Mouse (Mus musculus) embryo, embryonic 11.5 days (tissue): ENCODE measurements at regions not wholly inside any gene's neighbourhood (a gene's known extent, or its start where the extent isn't known, plus 50 kb on each side); places are given as distances from the start of the nearest gene placed in this dataset.
A peak's percentile ranks its signal among the peaks of the same experiment; 100 is the strongest.

Experiments used
- DNase-seq: peaks from one replicate; pipeline ENCODE4 v3.0.0-alpha.2; 2012; ENCODE audit warnings: low read depth, low spot score

DNA sequence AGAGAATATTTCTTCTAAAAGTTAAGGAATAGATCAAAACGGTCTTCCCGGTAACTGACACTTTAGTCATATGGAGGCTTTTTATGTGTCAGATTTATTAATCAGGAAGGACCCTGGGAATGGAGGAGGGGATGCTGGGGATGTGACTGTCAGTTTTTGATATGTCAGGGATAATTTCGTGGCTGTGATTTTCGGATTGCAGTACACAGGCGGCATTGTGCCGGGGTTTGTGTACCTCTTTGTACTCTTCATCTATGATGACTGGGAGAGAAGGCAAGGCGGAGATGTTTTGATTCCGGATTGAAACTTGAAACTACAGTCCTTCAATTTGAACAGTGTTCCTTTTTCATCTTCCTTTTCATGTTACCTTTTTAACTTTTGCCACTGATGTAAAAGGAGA is 344.2 kb downstream of the Mdfic start:
- no peak for DNase-seq

DNA sequence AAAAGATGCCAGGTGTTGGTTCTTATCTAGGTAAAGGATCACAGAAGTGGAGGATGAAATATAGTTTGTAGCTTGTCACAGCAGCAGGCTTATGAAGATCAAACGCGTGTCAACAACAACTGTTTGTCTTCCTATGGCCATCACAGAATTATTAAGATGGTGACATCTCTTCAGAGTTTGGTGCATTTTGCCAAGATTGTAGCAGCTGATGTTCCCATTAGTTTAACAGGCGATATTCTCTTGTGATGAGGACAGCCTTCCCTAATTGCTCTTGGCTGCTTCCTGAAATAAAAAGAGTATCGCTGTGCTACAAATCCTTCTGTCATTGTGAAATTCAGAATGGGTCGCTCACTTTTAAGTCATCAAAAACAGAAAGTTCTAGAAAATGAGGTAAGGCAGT is 344.7 kb downstream of the Mdfic start:
- DNase-seq: no peak

DNA sequence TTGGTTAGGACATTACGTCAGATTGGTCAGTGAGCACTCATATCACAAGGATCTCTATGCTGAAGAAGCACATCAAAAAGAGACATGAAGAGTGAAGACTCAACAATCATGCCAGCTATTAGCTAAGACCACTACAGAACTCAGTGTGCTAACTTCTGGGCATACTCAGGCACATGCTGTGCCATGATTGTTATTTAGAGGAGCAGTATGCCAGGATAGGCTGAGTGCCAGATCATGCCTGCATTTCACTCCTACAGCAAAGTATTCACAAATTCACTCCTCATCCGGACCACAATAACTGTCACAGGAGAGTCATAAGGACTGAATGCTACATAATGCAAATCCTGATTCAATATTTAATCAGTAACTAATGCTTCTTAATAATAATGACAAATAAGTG is 355.8 kb downstream of the Mdfic start:
- no peak for DNase-seq

DNA sequence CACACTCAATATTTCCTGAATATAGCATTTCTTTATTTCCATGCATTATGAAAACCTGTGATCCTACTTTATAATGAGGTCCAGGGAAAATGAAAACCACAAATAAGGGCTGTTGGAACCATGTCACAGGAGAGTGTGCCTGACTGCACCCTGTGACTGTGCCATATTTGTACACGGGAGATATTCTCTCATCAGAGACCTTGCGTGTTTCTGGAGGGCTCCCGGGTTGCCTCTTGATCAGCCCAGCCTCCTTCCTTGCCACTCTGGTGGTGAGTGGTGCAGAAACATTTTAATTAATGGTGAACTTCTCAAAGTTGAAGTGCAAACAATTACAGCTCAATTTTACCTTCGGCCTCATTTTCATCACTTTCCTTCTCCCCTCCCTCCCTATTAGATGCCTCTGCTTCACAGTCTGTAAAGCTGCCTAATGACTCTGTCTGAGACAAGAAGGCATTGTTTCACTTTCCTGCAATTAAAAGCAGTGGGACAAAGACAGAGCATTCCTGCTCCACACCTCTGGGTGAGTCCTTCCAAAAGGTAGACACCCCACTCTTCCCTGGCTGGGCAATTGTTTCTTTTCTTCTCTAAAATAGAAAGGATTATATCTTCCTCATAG is 356.8 kb downstream of the Mdfic start:
- DNase-seq: no peak

DNA sequence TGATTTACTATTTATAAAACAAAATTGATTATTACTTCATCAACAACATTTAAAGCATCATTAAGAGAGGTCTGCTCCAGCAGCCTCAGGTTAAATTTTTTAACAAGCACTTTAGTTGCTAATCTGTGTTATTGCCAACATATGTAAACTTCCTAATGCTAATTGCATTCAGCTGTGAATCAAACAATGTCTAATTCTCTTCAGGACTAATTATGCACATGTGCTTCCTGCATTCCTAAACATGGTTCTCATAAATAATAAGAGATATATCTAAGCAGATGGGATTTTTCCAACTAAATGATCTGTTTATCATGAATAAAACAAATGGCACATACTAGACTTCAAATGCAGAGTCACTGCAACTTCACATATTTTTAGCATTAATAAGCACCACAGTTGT is 357.5 kb downstream of the Mdfic start:
- no peak for DNase-seq

DNA sequence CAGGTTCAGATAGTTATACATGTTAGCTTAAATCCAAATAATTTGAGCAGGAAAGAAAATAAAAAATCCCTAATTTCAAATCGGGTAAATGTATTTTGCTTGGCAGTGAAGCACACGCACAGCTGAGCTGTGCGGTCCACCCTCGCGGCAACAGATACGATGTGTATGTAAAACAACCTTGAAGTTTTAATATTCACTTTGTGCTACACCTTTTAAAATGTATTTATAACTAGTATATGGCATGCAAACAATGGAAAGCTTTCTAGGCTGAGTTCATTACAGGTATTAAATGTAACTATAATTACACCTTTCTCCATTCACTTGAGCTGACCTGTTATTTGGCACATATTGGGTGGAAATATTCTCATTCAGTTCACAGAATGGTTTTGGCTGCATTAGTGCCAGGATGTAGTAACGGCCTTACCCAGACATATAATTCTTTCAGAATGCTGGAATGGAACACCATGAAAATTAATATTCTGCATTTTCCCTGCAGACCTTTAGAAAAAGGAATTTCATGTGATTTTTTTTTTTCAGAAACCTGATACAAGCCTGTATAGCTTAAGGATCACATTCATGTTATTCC is 366.6 kb downstream of the Mdfic start:
- no peak for DNase-seq

DNA sequence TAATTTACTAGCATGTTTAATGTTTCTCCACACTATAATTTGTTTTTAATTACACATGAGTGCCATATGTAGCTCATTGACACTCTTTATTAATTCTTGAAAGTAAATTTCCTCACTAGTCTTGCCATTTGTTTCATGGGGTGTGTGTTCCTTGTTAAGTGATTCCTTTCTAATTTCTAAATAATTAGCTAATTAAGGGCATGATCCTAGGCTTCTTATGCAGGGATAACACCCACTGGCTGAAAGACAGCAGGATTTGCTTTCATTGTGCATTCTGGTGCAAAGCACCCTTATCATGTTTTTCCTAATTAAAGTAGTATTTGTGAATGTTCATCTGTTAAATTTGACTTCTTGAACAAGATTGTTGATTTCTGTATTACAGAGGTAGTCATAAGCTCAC is 378.3 kb downstream of the Mdfic start:
- DNase-seq: no peak

DNA sequence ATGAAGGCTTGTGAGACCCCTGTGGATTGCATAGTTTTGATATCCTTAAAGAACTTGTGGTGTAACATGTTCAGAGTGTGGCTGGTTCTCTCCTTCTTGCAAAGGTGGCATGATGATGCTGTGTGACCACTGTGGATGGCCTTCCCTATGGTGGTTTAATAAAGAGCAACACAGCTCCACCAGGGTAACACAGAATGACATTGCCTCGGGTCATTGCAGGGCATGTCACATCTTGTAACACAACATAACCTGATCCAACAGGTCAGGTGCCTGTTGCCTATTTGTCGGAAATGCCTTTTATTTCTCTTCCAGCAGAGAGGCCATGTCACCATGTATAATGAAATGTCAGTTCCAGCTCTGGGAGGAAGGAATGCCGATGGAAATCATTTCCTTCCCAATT is 420.5 kb downstream of the Mdfic start:
- no peak for DNase-seq

DNA sequence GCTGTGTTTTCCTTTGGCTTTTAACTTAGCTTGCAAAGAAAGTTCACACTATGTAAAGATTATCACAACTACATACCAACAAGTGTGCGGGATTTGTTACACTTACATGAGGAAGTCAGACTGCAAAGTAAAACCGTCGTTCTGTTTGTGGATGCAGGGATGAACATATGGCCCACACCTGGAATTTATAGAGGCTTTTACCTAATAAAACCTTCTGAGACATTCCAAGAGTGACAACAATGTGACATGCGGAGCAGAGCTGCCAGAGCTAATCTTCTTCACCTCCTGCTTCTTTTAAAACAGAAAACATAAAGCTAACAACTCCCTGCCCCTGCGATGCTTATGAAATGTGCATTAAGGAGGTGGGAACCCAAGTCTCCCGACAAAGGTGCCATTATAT is 424.1 kb downstream of the Mdfic start:
- no peak for DNase-seq

DNA sequence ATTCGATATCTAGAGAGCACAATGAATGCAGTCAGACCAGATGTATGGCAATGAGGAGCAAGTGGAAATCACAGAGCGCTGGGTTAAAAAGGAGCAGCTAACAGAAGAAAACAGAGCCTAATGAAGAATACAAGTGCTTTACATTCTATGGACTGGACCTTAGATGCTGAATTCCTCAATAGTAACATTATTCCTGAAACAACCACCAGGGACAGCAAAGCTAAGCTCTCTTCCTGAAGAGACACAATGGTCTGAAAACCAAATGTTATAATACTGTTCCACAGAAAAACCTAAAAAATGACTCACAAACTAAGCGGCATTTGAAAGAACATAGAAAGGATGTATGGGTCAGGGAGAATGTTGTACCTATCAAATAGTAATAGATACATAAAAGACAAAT is 430.1 kb downstream of the Mdfic start:
- no peak for DNase-seq

DNA sequence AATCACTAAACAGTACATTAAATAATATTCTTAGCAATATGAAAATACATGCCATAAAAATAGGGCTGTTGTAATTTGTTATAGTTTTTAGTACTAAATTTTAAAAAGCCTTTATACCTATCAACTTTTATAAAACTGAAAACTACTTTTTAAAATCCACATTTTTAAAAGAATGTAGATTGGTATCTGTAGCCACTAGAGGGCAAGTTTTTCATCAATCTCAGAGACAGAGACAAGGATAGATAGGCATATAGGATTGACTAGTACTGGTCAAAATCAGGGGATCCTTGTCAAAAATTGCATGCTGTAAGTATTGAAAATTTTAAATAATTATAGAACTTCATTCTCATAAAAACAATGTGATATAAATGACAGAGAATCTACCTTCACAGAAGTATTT is 431.0 kb downstream of the Mdfic start:
- no peak for DNase-seq

DNA sequence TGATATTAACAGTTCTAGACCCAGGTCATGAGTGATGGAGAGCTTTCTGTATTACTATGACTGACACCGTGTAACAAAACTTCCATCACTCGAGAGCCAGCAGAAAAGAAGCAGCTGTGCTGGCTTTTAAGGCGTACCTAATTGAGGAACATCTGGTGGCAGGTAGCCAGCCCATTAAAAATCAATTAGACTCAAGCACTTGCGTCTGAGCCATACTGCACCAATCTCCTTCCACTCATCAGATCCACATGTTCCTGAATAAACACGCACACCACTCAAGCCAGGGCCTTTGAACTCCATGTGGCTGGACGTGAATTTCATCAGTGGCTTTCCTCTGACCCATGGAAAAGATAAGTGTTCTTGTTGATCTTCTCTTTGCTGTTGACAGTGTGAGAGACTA is 432.2 kb downstream of the Mdfic start:
- no peak for DNase-seq

DNA sequence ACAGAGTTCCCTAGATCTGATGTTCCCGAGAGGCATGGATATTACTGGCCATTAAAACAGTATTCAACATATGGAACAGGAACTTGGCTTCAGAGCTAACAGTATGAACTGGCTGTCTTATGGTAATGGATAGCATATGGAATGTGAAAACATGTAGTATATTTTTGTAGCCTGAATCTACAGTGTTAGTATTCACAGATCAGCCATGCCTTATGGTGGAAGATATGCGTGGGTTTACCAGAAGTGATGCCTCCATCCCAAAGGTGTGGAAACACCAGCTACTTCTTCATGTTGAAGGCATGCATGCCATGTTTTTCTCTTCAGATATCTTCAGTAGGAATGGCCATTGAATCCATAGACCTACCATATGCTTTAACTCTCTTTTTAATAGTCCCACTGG is 444.6 kb downstream of the Mdfic start:
- no peak for DNase-seq

DNA sequence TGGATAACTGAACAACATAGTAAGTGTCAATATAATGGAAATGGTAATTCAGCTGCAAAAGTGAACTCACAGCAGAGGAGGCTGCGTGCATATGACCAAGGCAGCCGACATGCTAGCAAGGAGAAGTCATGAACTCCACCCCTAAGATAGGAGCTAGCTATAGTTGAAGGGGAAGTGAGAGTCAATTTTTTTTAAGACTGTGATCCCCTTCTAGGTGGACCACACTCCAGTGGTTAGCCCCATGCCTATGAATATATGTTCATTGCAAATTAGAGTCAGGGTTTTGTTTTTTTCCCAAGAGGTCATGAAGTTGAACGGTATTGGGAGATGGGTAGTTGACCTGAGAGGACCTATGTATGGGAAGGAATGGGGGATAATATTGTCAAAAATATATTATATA is 451.4 kb downstream of the Mdfic start:
- no peak for DNase-seq

DNA sequence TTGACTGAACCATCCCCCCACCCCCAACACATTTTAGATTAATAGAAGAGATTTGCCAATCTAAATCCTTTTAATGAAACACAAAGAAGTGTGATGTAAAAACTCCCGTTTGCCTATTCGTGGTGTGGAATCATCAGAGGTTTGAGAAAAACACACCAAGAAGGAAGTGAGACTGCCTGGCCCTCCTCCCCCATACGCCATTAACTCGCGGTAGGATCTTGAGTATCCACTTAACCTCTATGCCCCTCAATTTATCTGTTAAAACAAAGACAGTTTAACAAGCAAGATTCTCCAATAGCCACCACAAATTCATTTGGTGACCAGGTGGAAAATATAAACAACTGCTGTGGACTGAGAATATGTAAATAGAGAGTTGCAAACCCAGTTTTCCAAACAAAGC is 456.9 kb downstream of the Mdfic start:
- DNase-seq: no peak

DNA sequence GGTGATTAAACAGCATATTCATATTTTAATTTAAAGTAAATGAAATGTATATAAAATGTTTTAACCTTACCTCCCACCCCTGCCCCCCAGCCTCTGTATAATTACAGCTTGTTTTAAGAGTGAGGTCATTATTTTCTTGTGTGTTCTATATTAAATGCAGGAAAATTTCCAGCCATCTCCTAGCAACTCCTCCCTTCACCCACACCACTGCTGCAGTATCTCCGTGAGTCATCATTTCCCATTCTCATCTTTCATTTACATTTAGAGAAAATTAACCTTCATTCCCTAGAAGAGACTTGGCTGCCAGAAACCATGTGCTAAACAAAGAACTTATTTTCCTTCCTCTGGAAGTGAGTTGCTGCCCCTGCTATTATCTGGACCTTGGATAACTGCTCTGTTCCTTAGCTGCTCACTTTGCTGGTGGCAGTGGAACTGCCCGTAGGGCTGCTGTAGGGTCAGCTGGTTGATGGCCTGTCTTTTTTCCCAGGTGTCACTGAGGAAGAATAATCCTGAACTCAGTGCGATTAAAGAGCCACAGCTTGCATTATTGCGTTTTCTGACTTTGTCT is 467.6 kb downstream of the Mdfic start:
- no peak for DNase-seq

DNA sequence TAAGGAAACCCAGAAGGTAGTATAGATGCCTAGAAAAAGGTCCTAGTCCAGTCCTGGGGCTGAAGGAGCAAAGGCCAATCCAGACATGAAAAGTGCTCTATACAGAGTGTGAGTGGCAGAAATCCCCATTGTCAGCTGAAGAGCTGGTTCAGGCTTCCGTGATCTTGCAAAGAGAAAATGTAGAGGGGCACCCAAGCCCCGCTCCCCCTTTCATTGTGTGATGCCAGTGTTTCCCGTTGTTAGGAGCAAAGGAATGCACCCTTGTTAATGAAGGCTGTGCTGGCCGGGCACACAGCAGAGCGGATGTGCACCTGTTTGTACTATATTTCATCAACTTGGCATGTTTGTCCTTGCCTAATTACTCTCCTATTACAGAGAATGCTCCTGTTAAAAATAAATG is 492.5 kb downstream of the Mdfic start:
- DNase-seq: no peak

DNA sequence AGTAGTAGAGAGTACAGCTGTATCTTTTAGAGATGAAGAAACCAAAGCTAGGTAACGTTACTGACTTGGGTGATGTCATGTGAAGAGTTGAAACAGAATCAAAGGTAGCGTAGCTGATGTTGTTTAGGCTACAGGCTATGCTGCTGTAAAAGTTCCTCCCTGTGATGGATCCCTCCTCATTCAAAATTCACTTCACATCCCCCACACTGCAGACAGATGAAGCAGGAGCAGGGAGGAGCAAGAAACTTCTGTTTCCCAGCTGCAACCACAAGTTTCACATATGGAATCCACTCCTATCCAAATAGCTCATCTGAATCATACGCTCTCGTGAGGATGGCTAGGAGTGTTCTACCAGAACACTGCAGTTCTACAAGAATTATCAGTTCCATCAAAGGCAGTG is 493.2 kb downstream of the Mdfic start:
- DNase-seq: no peak

DNA sequence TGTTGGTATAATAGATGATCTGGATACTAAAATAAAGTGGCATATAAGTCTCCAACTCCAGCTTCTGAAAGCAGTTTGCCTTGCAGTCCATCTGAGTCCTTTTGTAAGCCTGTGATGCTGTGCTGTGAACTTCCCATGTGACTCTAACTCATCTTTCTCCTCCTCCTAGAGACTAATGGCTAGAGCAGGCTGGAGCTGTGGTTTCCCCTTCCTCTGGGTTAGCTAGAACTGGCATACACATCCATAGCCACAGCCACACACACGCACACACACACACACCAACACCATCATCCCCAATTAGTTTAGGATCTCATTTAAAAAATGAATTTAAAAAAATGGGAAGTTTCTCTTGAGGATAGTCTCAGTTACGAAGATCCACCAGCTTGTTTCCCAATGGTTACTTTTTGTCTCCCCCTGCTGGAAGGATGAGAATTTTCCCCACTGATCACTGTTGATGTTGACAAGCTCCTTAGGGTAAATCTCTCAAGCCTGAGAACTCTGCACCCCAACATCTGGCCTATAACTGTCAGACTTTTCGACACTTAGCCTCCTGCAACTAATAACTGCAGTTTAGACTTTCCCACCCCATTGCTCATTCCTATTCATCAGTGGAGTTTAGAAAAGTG is 500.7 kb downstream of the Mdfic start:
- peak; percentile 16 for DNase-seq
